Mouse (Mus musculus): ENCODE results near the gene Exosc10. TPM values are rescaled to one million over a fixed set of nuclear protein-coding genes. Genes with fewer than 3 reads are reported as not detected.

The Exosc10 gene
- polyA plus RNA-seq, 1 experiment, result 23.5 TPM

- Histone ChIP-seq H3K9me3 (no peaks in the 10 kb centered on the region), H3K4me1 (peaks cover 31% of the 10 kb centered on the region), H3K36me3 (replicated peaks; ENCODE audit: low read length) (peaks cover 91% of the 10 kb centered on the region), H3K27me3 (replicated peaks) (no peaks in the 10 kb centered on the region), H3K4me3 (replicated peaks) (no peak overlapping the region)
- TF ChIP-seq FLI1 (IDR thresholded peaks at IDR 0.05; ENCODE audit: low read length) (no peak), GATA1 (IDR thresholded peaks at IDR 0.05; ENCODE audit: borderline replicate concordance, low read length) (no peak)
Observed at GRCm38 (mm10) chr4:148619805-148620204, 61.6 kb downstream of the Exosc10 start.

GRCm38 (mm10) chr4:148620718-148621117 lies 62.5 kb downstream of the Exosc10 start:
- Histone ChIP-seq H3K36me3 (replicated peaks; ENCODE audit: low read length) (peaks cover 87% of the 10 kb centered on the region), H3K27me3 (replicated peaks) (no peaks in the 10 kb centered on the region), H3K4me1 (peaks cover 35% of the 10 kb centered on the region), H3K9me3 (no peaks in the 10 kb centered on the region), H3K4me3 (replicated peaks) (no peak overlapping the region)
- TF ChIP-seq FLI1 (IDR thresholded peaks at IDR 0.05; ENCODE audit: low read length) (no peak), GATA1 (IDR thresholded peaks at IDR 0.05; ENCODE audit: borderline replicate concordance, low read length) (no peak)

- no peak overlapping the region for H3K4me3 ChIP-seq (replicated peaks)
- H3K36me3 ChIP-seq (replicated peaks; ENCODE audit: low read length), result peaks cover 73% of the 10 kb centered on the region
- no peaks in the 10 kb centered on the region for H3K27me3 ChIP-seq (replicated peaks)
- peaks cover 40% of the 10 kb centered on the region for H3K4me1 ChIP-seq
- H3K9me3 ChIP-seq, result no peaks in the 10 kb centered on the region
- TF ChIP-seq FLI1 (IDR thresholded peaks at IDR 0.05; ENCODE audit: low read length) (no peak), GATA1 (IDR thresholded peaks at IDR 0.05; ENCODE audit: borderline replicate concordance, low read length) (no peak)
Observed at GRCm38 (mm10) chr4:148622485-148622884, 64.3 kb downstream of the Exosc10 start.

GRCm38 (mm10) chr4:148623609-148624008 lies 65.4 kb downstream of the Exosc10 start:
- Histone ChIP-seq H3K4me1 (peaks cover 45% of the 10 kb centered on the region), H3K9me3 (no peaks in the 10 kb centered on the region), H3K27me3 (replicated peaks) (no peaks in the 10 kb centered on the region), H3K36me3 (replicated peaks; ENCODE audit: low read length) (peaks cover 67% of the 10 kb centered on the region), H3K4me3 (replicated peaks) (peak overlapping the region; percentile 57)
- TF ChIP-seq FLI1 (IDR thresholded peaks at IDR 0.05; ENCODE audit: low read length) (no peak), GATA1 (IDR thresholded peaks at IDR 0.05; ENCODE audit: borderline replicate concordance, low read length) (no peak)

GRCm38 (mm10) chr4:148625010-148625409 lies 66.8 kb downstream of the Exosc10 start:
- peak overlapping the region; percentile 81 for H3K4me3 ChIP-seq (replicated peaks)
- H3K9me3 ChIP-seq, result no peaks in the 10 kb centered on the region
- TF ChIP-seq FLI1 (IDR thresholded peaks at IDR 0.05; ENCODE audit: low read length) (no peak), GATA1 (IDR thresholded peaks at IDR 0.05; ENCODE audit: borderline replicate concordance, low read length) (no peak)
- H3K4me1 ChIP-seq, result peaks cover 48% of the 10 kb centered on the region
- H3K36me3 ChIP-seq (replicated peaks; ENCODE audit: low read length), result peaks cover 53% of the 10 kb centered on the region
- H3K27me3 ChIP-seq (replicated peaks), result no peaks in the 10 kb centered on the region

GRCm38 (mm10) chr4:148625756-148626622 lies 67.8 kb downstream of the Exosc10 start:
- no peaks in the 10 kb centered on the region for H3K9me3 ChIP-seq
- peaks cover 50% of the 10 kb centered on the region for H3K4me1 ChIP-seq

GRCm38 (mm10) chr4:148626623-148627185 lies 68.5 kb downstream of the Exosc10 start, which contains the start of gene Tardbp:
Tardbp (minus strand) TSS chr4:148627019.
- no peak for TF ChIP-seq FLI1 (IDR thresholded peaks at IDR 0.05; ENCODE audit: low read length)
- TF ChIP-seq GATA1 (IDR thresholded peaks at IDR 0.05; ENCODE audit: borderline replicate concordance, low read length), result no peak
- Histone ChIP-seq H3K36me3 (replicated peaks; ENCODE audit: low read length) (peaks cover 36% of the 10 kb centered on the region), H3K27me3 (replicated peaks) (no peaks in the 10 kb centered on the region), H3K9me3 (no peaks in the 10 kb centered on the region), H3K4me1 (peaks cover 44% of the 10 kb centered on the region), H3K4me3 (replicated peaks) (peak within 1 kb of the TSS; percentile 98)

More at GRCm38 (mm10) chr4:148625756-148626622, 67.8 kb downstream of the Exosc10 start:
- no peaks in the 10 kb centered on the region for H3K27me3 ChIP-seq (replicated peaks)
- peaks cover 43% of the 10 kb centered on the region for H3K36me3 ChIP-seq (replicated peaks; ENCODE audit: low read length)
- peak overlapping the region; percentile 98 for H3K4me3 ChIP-seq (replicated peaks)
- TF ChIP-seq FLI1 (IDR thresholded peaks at IDR 0.05; ENCODE audit: low read length) (no peak), GATA1 (IDR thresholded peaks at IDR 0.05; ENCODE audit: borderline replicate concordance, low read length) (no peak)

- H3K36me3 ChIP-seq (replicated peaks; ENCODE audit: low read length), result peaks cover 30% of the 10 kb centered on the region
- H3K4me3 ChIP-seq (replicated peaks), result peak overlapping the region; percentile 98
- no peaks in the 10 kb centered on the region for H3K9me3 ChIP-seq
- peaks cover 39% of the 10 kb centered on the region for H3K4me1 ChIP-seq
- TF ChIP-seq FLI1 (IDR thresholded peaks at IDR 0.05; ENCODE audit: low read length), result no peak
- no peak for TF ChIP-seq GATA1 (IDR thresholded peaks at IDR 0.05; ENCODE audit: borderline replicate concordance, low read length)
- no peaks in the 10 kb centered on the region for H3K27me3 ChIP-seq (replicated peaks)
Observed at GRCm38 (mm10) chr4:148627246-148627645, 69.0 kb downstream of the Exosc10 start.

Other genes starting within 250 kb of the Exosc10 start
- gene Ubiad1, start 113.7 kb upstream of the Exosc10 start, polyA plus RNA-seq (2012; ENCODE audit: insufficient read depth, low replicate concordance), result 3.4 and 4.2 TPM in 2 replicates
- gene Mtor, start 109.8 kb upstream of the Exosc10 start, polyA plus RNA-seq (2012; ENCODE audit: insufficient read depth, low replicate concordance), result 2.0 and 3.8 TPM in 2 replicates
- gene Angptl7, start 58.0 kb upstream of the Exosc10 start, polyA plus RNA-seq (2012; ENCODE audit: insufficient read depth, low replicate concordance), result 0.07 TPM in 1 of 2 replicates, not detected in the other
- 215 and 385 TPM in 2 replicates for gene Srm, start 33.1 kb downstream of the Exosc10 start, polyA plus RNA-seq (2012; ENCODE audit: insufficient read depth, low replicate concordance)
- gene Masp2, start 44.1 kb downstream of the Exosc10 start, polyA plus RNA-seq (2012; ENCODE audit: insufficient read depth, low replicate concordance), result not detected in 2 replicates
- 18.5 TPM in 1 of 2 replicates, not detected in the other for gene Tardbp, start 68.6 kb downstream of the Exosc10 start, polyA plus RNA-seq (2012; ENCODE audit: insufficient read depth, low replicate concordance)
- not detected in 2 replicates for gene Gm572, start 84.9 kb downstream of the Exosc10 start, polyA plus RNA-seq (2012; ENCODE audit: insufficient read depth, low replicate concordance)
- gene Casz1, start 246.0 kb downstream of the Exosc10 start, polyA plus RNA-seq (2012; ENCODE audit: insufficient read depth, low replicate concordance), result 0.54 and 0.61 TPM in 2 replicates